Mouse (Mus musculus) hematopoietic stem cell, adult 5-6 weeks (primary cell): ENCODE measurements around the gene Eng. TPM values are rescaled to one million over a fixed set of nuclear protein-coding genes. Genes with fewer than 3 reads are reported as not detected.

Experiments
- ATAC-seq, 2 experiments: fragments of 125-278 bp in 1 of 2; replicated peaks in 1 of 2; 2 replicates each; pipeline ENCODE4 v1.8.0; 2016 to 2017; ENCODE audit warnings: inconsistent platforms in 2 of 2, mild to moderate bottlenecking in 2 of 2, moderate number of reproducible peaks in 2 of 2, low read depth in 1 of 2, moderate TSS enrichment in 1 of 2; ENCODE audit not compliant: low FRiP score in 2 of 2, poor library complexity in 2 of 2, severe bottlenecking in 2 of 2, insufficient read depth in 1 of 2, low TSS enrichment in 1 of 2
- total RNA-seq: library from RNA; stranded (forward); fragments of 172-1452, 232-1000 nt; gene quantifications from 2 replicates; pipeline ENCODE4 v1.2.3, GENCODE M21; 2017

The Eng gene
- total RNA-seq, 1 experiment from 2014 or later, result 23.6 TPM

DNA sequence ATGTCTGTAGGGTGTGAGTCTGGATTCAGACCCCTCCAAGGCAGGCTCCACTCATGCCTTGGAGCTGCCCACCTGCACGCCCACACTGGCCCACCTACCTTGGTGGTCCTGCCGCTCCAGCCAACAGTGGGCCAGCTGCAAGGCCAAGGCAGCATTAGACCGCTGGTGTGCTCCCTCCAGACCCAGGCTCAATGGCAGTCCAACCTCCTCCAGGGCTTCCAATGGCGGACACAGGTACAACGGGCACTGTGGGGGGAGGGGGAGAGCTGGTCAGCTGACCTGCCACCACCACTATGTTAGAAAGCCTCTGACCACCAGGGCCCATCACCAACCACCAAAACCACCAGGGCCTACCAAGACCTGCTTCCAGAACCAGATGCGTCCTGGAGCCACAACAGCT, 40.2 kb downstream of the Eng start:
- no peak for ATAC-seq

DNA sequence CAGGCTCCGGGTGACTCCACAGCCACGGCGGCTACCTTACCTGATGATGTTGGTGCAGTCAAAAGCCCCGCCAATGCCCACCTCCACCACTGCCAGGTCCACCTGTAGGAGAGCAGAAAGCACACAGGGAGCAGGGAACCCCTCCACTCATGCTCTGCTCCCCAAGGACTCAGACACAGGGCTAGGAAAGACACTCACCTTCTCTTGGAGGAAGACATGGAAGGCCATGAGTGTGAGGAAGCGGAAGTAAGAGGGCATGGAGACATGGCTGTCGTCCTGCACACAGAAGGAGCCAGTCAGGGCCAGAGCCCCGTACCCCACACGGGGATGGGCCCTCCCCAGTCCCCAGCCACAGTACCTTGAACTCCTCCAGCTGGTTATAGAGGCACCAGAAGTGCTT, 41.2 kb downstream of the Eng start:
- ATAC-seq, result no peak

DNA sequence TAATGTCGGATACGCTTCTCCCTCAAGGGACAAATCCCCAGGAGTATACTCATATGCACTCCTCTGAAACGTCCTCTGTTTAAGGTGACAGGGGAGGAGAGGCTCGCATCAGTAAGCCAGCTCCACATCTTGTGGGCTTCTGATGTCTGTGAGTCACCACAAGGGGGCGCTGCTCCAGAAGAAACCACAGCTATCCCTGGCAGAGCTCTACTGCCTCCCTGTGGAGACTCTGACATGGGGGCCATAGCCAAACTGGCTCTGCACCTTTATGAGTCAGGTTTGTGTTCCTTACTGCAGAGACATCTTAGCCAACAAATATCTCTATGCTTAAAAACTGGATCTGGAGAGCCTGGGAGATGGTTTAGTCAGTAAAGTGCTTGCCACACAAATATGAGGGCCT, 43.0 kb downstream of the Eng start:
- peak; percentile 55 to 62 for ATAC-seq

DNA sequence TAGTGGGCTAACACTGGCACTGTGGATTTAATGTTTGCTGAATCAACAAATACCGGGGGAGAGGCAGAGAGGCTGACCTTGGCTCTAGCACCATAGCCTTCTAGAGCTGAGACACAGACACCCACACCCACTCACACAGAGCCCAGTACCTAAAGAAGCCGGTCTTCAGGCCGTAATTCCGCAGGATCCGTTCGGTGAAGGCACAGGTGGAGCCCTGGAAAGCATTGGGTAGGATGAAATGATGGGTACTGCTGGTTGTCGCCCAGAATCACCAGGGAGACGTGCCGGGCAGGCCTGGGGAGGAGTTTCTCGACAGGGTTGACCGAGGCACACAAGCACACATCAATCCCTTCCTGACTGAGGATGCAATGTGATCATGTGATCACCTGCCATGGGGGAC, 44.6 kb downstream of the Eng start:
- ATAC-seq, result no peak

DNA sequence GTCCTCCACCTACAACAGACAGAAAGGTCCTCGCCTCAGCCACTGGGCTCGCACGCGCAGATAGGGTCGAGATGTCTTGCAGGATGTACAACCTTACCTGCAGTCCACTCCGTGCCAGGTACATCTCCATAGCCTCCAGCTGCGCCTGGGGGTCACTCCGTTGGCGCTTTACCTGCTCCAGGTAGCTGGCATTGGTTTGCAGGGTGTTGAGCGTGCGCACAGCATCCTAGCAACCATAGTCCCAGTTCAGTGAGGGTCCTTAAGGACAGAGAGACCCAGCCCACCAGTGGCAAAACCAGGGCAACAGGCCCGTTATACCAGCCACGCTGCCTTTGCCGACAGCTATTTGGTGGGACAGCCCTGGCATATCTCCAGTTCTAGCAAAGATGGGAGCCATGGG, 46.1 kb downstream of the Eng start:
- ATAC-seq, result no peak

DNA sequence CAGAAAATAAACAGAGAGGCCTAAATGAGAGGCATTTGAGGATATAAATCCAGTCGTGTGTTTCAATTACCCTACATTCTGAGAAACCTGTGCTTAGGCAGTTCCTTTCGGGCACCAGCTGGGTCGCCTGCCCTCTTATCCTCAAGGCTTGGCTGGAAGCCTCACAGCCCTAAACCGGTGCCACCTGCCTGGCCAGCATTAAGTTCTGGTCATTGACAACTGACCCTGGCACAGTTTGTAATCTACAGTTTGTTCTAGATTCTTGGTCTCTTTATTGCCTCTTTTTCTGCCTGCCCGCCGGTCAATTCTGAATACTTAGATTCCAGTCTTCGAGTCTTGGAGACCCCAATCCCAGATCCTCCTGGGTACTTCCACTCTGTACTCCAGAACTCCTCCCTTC, 46.9 kb downstream of the Eng start:
- ATAC-seq, result no peak

DNA sequence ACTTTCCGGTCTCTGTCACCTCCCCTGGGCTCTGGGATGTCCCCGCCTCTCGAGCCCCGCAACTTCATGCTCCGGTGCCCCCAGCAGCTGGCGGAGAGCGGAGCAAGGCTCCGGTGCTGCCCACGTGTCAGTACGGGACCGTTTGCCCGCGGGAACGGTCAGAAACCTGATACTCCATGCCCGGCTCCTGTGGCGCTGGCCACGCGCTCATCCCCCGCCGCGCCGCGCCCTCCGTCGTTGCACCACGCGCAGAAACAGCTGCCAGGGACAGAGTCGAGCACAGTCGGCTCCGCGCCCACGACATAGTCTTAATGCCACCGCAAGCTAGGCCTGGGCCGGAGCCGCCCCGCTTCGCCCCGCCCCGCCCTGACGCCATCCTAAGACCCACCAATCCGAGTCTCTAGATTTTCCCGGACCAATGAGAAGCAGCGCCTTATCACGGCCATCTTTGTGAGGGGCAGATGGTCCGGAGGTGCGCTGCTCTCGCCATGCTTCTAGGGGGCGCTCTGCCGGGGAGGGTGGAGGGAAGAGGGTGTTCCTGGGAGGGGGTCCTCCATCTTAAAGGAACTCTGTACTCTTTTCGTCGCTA, 47.5 kb downstream of the Eng start:
- ATAC-seq, result peak; percentile 97

DNA sequence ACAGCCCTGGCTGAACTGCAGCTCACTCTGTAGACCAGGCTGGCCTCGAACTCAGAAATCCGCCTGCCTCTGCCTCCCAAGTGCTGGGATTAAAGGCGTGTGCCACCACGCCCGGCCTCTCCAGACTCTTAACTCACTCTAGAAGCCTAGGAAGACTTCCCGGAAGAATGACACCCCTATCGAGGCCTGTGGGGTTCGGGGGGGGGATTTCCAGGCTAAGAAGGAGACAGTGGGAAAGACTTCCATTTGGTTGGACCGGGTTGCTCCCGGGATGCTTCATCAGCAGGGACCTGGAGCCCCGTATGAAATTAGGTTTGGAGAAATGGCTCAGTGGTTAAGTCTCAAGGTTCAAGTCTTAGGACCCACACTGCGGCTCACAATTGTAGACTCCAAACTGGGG, 48.3 kb downstream of the Eng start:
- no peak for ATAC-seq

DNA sequence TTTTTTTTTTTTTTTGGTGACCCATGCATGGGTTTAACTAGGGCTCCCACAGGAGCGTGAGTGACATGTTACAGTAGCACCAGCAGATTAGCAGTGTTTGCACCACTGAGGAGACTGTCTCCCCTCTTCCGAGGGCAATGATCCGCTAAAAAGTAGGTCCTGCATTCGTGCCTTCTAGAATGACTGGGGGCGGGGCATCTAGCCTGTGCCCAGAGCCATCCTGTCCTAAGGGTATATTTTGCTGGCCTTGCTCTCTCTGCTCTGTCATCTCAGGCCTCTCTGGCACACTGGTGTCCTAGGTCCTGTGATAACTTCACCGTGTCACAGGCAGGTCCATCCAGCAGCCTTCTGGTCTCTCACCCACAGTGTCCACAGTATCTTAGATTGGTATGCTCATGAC, 53.3 kb downstream of the Eng start:
- ATAC-seq, result no peak

DNA sequence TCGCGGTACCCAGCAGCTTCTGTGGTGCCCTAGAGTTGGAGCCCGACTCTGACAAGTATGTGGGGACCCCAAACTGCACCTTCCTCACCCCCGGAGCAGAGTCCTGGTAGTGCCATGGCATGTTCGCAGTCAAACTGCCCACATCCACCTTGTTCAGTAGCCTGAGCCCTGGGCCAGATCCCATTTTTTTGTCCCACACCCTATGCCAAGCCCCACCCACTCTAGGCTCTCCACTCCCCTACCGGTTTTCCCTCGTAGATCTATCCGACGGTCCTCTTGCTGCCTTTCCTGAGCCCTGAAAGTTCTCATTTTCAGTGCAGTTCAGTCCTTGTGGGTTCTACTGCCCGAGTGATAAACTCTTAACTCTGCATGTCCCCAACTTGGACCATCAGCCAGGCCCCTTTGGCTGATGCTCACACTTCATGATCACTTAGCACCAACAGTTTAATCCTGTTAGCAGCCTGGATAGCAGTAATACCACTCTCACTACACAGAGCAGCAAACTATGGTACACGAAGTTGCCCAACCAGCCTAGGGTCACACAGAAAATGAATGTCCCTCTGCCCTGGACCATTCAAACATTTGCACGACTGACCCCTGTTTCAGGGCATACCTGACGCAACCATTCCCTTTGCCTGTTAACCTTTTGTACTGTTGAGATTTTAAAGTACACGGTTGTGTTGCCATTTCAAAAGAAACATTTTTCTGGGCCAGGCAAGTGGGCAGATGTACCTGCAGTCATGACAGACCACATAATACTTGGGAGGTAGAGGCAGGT, 54.8 kb downstream of the Eng start:
- ATAC-seq, result no peak

DNA sequence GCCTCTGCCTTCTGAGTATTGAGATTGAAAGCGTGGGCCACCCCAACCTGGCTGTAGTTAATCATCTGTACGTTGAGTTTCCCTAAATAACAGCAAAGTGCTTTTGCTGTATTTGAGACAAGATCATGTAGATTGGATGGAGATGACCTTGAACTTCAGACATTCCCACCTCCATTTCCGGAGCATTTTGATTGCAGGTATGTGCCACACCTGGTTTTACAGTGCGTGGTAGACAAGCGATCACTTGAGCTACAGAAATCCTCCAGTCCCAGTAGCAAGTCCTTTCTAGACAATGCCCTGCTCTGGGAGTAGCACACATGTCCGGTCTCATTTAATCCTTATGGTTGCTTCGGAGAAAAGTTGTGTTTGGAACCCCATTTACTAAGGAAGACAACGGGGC, 56.7 kb downstream of the Eng start:
- no peak for ATAC-seq

DNA sequence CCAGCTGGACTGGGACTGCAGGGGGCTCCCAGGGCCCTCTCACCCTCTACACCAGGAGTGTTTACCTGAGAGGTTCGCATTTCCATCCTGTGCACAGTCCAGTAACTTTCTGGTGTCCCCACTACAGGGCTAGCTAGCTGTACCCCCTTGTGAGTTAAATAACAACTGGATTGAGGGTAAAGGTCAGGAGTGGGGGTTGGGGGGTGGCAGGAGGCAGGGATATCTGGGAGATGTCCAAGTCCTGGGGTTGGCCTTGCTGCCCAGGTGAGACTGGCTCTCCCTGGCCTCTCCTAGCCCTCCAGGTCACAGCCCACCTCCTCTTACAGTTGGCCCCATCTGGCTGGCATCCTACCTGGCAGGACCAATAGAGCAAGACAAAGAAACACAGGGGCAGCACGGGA, 57.6 kb downstream of the Eng start, which contains the start of gene Fpgs:
Gene Fpgs, minus strand, starts transcription at position 125 of the 401 bp plus-strand sequence.
- ATAC-seq, result no peak

DNA sequence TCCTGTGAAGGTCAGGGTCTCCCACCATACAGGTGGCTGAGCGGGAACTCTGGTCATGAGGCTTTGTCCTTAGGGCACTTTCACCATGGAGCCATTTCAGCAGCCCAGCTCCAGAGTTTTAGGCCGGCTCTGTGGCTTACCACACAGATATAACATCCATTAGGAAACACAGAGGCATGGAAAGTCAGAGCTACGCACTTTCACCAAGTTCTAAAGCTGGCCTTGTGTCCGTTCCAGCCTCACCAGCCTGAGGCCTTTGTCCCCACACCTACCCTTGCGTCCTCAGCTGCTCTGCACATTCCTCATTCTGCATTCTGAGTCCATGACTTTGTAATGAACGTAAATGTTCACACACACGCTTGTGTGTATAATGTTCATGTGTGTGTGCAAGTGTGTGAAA, 58.6 kb downstream of the Eng start:
- no peak for ATAC-seq

DNA sequence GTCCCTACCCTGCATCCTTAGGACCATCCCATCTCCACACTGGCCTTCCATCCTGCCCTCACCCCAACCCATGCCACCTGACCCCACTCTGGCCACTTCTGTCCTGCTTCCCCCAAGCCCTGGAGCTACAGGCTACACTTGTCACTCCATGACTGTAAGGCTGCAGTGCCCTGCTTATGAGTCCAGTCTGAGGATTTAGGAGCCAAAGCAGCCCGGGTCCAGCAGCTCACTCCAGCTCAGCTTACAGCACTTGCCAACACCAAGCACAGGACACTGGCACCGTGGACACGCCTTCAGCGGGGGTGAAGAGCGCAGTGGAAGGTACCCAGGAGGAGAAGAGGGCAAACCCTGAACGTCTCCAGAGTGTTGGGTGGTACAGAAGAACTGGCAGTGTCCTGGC, 60.6 kb downstream of the Eng start:
- no peak for ATAC-seq

DNA sequence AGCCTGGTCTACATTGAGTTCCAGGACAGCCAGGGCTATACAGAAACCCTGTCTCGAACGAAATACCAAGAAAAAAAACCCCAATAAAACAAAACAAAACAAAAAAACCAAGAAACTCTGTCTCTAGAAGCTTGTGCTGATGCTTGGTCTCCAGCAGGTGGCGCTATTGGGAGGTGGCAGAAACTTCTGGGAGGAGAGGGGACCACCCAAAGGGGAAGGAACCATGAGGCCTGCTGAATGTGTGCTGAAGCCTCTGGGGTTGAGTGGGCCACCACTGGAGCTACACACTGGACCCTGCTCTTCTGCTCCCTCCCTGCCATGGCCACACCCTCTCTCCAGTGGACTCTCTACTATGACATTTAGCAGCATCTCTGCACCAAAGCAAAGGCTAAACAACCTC, 62.2 kb downstream of the Eng start:
- ATAC-seq, result peak; percentile 15 to 50; a peak in 1 of 4 replicates

DNA sequence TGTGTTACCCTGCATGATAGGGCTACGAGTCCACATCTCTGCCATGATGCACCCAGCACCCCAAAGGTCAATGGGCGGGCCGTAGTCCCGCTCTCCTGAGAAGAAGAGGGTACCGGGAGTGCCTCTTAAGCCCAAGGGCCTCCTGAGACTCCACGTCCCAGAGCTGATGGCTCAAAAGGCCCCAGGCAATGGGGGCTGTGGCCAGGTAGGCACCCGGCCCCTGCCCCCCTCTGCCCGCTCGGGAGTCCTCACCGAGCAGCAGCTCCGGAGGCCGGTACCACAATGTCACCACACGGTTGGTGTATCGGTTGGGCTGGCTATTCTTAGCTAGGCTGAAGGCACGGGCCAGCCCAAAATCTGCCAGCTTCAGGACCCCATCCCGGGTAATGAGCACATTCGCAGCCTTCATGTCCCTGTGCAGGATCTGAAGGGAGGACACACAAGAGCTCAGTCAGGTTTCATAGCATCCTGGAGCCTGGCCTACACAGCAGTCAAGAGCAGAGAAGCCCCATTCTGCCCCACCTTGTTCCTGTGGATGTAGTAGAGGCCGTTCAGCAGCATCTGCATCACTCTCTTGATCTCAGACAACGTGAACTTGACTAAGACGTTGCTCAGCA, 63.2 kb downstream of the Eng start:
- no peak for ATAC-seq

DNA sequence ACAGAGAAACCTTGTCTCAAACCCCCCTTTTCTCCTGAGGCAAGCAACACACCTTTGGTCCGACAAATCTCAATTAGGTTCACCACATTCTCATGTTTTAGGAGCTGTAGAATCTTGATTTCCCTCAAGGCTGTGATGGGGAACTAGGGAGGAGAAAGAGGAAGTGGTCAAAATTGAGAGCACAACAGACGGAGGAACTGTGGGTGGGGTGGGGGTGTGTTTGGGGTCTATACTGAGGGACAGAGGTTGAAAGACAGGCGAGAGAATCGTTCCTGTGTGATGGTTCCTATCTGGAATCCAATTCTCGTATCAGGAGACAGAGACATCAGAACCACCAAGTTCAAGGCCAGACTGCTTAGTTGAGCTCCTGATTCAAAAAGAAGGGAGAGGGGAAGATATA, 64.0 kb downstream of the Eng start:
- 0 out of 4 replicates have a peak, but pooled peaks of 1 of the 2 experiments have one; percentile 14 for ATAC-seq

DNA sequence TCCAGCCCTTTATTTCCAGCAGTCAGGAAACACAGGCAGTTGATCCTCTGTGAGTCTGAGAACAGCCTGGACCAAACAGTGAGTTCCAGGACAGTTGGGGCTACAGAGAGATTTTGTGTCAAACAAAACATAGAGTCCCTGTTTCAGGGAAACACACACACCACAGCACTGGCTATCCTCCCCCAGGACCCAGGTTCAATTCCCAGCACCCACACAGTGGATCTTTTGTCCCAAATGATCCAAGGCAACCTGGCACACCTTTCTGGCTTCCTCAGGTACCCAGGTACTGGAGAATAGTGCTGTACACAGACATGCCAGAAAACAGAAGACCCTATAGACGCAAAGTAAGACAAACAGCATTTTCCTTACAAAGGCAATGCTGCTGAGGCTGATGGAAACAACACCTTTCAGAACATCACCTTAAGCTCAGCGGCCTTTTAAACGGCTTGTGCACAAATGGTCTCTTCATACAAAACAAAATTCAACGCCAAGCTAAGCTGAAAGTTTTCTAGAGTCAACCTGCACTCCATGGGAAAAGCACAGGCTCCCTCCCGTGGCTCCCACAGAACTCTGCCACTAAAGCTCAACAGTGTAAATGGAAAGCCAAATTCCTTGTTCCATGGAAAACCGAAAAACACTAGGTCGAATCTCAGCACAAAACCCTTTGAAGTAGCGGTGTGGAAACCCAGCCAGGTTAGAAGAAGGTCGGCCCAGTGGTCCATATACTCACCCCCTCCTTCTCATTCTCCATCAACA, 65.1 kb downstream of the Eng start:
- ATAC-seq, result no peak
